Mouse (Mus musculus) hindbrain, embryonic 13.5 days (tissue): ENCODE measurements around the gene Ehbp1. TPM values are rescaled to one million over a fixed set of nuclear protein-coding genes. Genes with fewer than 3 reads are reported as not detected.

ENCODE experiments used
- ATAC-seq: fragments of 200-750 bp; cut with Nextera tagmentation; 2 replicates; pipeline ENCODE4 v1.8.0; 2017; ENCODE audit warnings: moderate TSS enrichment; ENCODE audit not compliant: low FRiP score
- H3K27ac ChIP-seq: fragments of 300-500 bp; sonication (generic); 2 replicates; pipeline ENCODE4 v1.5.1; 2015; ENCODE audit warnings: inconsistent platforms, mild to moderate bottlenecking, moderate library complexity
- H3K27me3 ChIP-seq: fragments of 300-500 bp; sonication (generic); 2 replicates; pipeline ENCODE4 v1.6.1; 2015; ENCODE audit warnings: mild to moderate bottlenecking, inconsistent platforms
- H3K36me3 ChIP-seq: fragments of 300-500 bp; sonication (generic); 2 replicates; pipeline ENCODE4 v1.6.1; 2015; ENCODE audit warnings: mild to moderate bottlenecking, inconsistent platforms
- H3K4me1 ChIP-seq: fragments of 300-500 bp; sonication (generic); replicated peaks from 2 replicates; pipeline ENCODE4 v1.6.1; 2015; ENCODE audit warnings: inconsistent platforms
- H3K4me2 ChIP-seq: fragments of 300-500 bp; sonication (generic); 2 replicates; pipeline ENCODE4 v1.6.1; 2015; ENCODE audit warnings: inconsistent platforms, mild to moderate bottlenecking, moderate library complexity
- H3K4me3 ChIP-seq: fragments of 300-500 bp; sonication (generic); 2 replicates; pipeline ENCODE4 v1.5.1; 2015; ENCODE audit warnings: mild to moderate bottlenecking, inconsistent platforms
- H3K9ac ChIP-seq: fragments of 300-500 bp; sonication (generic); 2 replicates; pipeline ENCODE4 v1.6.1; 2015; ENCODE audit warnings: mild to moderate bottlenecking, inconsistent platforms
- H3K9me3 ChIP-seq: fragments of 300-500 bp; sonication (generic); 2 replicates; pipeline ENCODE4 v1.6.1; 2016; ENCODE audit warnings: inconsistent platforms
- WGBS: fragments of 180-500 bp; shearing (Covaris S2); methylation state at CpG from one replicate; pipeline ENCODE4 v1.1.7; 2015; 5-methylcytosine and 5-hydroxymethylcytosine counted together
- polyA plus RNA-seq: library from polyadenylated mRNA; unstranded; fragments of >200 nt; fragmentation: Nextera tagmentation; extraction: Ambion mirVana; gene quantifications from 2 replicates; pipeline ENCODE4 v1.2.1, GENCODE M21; 2015

The Ehbp1 gene
- polyA plus RNA-seq, 1 experiment from 2014 or later, result 17.5 TPM

DNA sequence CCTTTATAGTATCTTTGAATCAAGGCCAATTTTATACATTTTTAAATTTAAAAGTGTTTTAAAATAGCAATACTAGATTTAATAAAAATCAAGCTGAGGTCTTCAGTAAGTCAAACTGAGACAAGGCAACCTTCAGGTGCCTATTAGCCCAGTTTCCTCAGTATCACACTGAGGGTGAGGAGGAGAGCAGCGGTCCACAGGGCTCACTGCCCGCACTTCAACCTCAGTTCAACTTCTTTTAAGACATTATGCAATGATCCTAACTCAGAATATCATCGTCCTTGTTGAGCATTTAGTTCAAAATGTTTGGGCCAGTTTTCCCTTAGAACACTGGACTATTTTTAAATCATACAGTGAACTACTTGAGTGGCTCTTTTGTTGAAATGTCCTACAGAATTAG lies 70.2 kb downstream of the Ehbp1 start:
- H3K27me3 ChIP-seq, result no peaks in the 10 kb centered on the region
- WGBS, result 96% methylated on average over 3 of the region's 3 CpGs
- no peak overlapping the region for H3K9ac ChIP-seq
- no peak overlapping the region for H3K4me3 ChIP-seq
- no peak overlapping the region for H3K4me2 ChIP-seq
- H3K4me1 ChIP-seq, result 0 out of 2 replicates have a peak, but pooled peaks cover 6% of the 10 kb centered on the region
- H3K27ac ChIP-seq, result no peak overlapping the region
- peaks cover 12% of the 10 kb centered on the region for H3K36me3 ChIP-seq
- no peaks in the 10 kb centered on the region for H3K9me3 ChIP-seq
- ATAC-seq, result no peak

DNA sequence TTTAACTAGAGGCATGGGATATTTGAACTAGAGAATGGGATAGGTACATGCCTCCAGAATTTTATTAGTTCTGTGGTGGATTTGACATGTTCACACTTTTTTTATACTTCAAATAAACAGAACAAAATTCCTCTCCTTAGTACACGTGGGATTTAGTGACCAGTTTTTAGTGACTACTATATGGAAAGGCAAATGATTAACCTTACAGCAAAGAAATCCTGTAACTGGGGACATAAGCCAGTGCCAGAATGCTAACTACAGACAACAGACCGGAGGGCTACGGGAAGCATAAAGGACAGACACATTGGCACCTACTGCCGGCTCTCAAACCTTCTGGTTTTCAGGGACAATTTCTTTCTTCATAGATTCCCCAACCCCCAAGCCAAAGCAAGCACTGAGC lies 72.4 kb downstream of the Ehbp1 start:
- Histone ChIP-seq H3K36me3 (no peaks in the 10 kb centered on the region), H3K9me3 (no peaks in the 10 kb centered on the region), H3K27ac (no peak overlapping the region), H3K4me1 (0 out of 2 replicates have a peak, but pooled peaks cover 3% of the 10 kb centered on the region), H3K27me3 (no peaks in the 10 kb centered on the region), H3K4me3 (no peak overlapping the region), H3K4me2 (no peak overlapping the region), H3K9ac (no peak overlapping the region)
- no peak for ATAC-seq
- WGBS, result 83% methylated on average over 4 of the region's 4 CpGs

DNA sequence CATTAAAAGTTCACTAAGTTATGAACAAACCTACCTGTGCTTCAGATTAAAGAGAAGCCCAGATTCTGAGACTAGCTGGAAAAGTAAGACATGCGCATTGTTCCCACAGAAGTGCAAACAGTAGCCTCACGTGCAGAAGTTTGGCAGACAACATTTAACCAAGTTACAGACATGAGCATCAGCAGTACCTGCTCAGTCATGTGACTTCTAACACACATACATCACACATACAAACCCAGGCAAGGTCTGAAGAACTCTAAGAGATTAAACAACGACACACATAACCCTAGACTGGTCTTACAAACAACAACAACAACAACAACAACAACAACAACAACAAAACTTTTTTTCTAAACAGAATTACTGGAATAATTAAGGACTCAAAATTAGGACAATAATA lies 72.9 kb downstream of the Ehbp1 start:
- no peak overlapping the region for H3K4me3 ChIP-seq
- no peak overlapping the region for H3K9ac ChIP-seq
- ATAC-seq, result no peak
- H3K4me1 ChIP-seq, result 0 out of 2 replicates have a peak, but pooled peaks cover 3% of the 10 kb centered on the region
- H3K9me3 ChIP-seq, result no peaks in the 10 kb centered on the region
- H3K36me3 ChIP-seq, result no peaks in the 10 kb centered on the region
- no peaks in the 10 kb centered on the region for H3K27me3 ChIP-seq
- no peak overlapping the region for H3K4me2 ChIP-seq
- WGBS, result 92% methylated on average over 3 of the region's 3 CpGs
- H3K27ac ChIP-seq, result no peak overlapping the region

DNA sequence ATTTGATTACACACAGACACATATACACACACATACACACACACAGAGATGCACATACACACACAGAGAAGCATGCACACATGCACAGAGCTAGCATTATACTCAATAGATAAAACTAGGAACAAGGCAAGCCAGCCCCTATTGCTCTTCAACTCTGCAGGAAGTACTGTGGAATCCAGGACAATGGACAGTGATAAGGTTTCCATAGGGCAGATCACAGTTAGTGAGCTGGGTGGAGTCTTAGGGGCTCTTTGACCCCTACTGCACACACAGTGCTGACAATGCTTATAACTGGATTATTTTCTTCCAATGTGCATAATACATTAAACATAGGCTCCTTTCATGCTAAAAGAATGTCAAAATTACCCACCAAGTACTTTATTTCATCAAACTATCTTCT lies 75.1 kb downstream of the Ehbp1 start:
- no peaks in the 10 kb centered on the region for H3K9me3 ChIP-seq
- H3K9ac ChIP-seq, result no peak overlapping the region
- H3K4me3 ChIP-seq, result no peak overlapping the region
- 0 out of 2 replicates have a peak, but pooled peaks cover 3% of the 10 kb centered on the region for H3K4me1 ChIP-seq
- no peak overlapping the region for H3K4me2 ChIP-seq
- H3K27ac ChIP-seq, result no peak overlapping the region
- ATAC-seq, result no peak
- no peaks in the 10 kb centered on the region for H3K36me3 ChIP-seq
- H3K27me3 ChIP-seq, result no peaks in the 10 kb centered on the region

DNA sequence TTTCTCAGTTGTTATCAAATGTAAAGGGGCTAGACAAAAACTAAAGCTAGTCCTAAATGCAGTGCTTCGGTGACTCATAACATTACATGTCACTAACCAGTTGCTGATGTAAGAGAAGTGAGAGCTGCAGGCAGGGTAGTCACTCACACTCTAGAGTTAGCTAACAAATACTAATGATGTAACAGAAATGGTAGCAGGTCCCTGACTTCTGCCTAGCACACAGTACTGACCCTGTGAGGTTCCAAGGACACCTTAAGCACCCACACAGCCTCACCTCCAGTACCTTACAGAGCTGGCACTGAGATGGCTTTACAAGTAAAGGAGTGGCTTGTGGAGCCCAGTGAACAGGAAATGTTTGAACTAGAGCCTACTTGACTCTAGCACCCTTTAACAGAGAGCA lies 86.7 kb downstream of the Ehbp1 start:
- H3K4me2 ChIP-seq, result no peak overlapping the region
- H3K27me3 ChIP-seq, result no peaks in the 10 kb centered on the region
- no peak overlapping the region for H3K4me3 ChIP-seq
- H3K36me3 ChIP-seq, result no peaks in the 10 kb centered on the region
- H3K9me3 ChIP-seq, result no peaks in the 10 kb centered on the region
- H3K9ac ChIP-seq, result no peak overlapping the region
- WGBS, result 100% methylated on average over 1 of the region's 1 CpGs
- H3K4me1 ChIP-seq, result 0 out of 2 replicates have a peak, but pooled peaks cover 2% of the 10 kb centered on the region
- no peak overlapping the region for H3K27ac ChIP-seq
- no peak for ATAC-seq

DNA sequence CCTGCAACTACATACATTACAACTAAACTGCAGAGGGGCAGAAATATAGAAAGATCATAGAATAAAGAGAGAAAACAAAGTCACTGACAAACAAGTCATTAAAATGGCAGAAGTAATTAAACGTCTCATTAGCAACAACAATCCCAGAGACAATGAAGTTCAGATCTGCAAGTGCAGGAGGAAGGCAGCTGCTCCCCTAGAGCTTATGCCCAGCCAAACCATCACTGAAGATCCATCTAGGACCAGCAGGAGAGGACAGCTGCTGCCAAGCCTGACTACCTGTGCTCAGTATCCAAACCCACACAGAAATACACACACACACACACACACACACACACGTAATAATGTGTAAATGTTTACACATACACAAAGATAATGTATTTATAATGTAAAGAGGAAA lies 92.7 kb downstream of the Ehbp1 start:
- H3K27ac ChIP-seq, result no peak overlapping the region
- no peak overlapping the region for H3K9ac ChIP-seq
- WGBS, result 79% methylated on average over 2 of the region's 2 CpGs
- no peaks in the 10 kb centered on the region for H3K9me3 ChIP-seq
- no peak overlapping the region for H3K4me3 ChIP-seq
- no peaks in the 10 kb centered on the region for H3K27me3 ChIP-seq
- H3K4me1 ChIP-seq, result 0 out of 2 replicates have a peak, but pooled peaks cover 3% of the 10 kb centered on the region
- no peak for ATAC-seq
- H3K4me2 ChIP-seq, result no peak overlapping the region
- no peaks in the 10 kb centered on the region; the same call in 1 of the 2 replicates for H3K36me3 ChIP-seq

DNA sequence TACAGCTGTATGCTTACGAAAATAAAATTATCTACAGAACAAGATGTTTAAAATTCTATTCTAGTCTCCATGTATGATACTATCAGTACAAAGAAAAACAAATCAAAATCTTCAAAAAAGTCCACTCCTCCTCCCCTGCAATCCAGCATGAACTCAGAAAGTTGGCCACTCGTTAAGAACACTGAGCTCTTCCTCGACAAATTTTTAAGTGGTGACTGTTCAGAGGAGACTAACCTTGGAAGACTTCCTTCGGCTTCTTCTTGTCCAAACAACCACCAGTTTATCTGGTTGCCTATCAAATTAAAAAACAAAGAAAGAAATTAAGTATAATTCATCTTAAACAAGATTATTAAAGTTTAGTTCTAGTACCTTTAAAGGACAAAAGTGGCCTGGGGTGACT lies 94.4 kb downstream of the Ehbp1 start:
- ATAC-seq, result no peak
- no peaks in the 10 kb centered on the region for H3K27me3 ChIP-seq
- no peak overlapping the region for H3K4me2 ChIP-seq
- H3K36me3 ChIP-seq, result no peaks in the 10 kb centered on the region; the same call in 1 of the 2 replicates
- no peak overlapping the region for H3K27ac ChIP-seq
- H3K4me1 ChIP-seq, result 0 out of 2 replicates have a peak, but pooled peaks cover 3% of the 10 kb centered on the region
- H3K9ac ChIP-seq, result no peak overlapping the region
- 90% methylated on average over 4 of the region's 4 CpGs for WGBS
- H3K9me3 ChIP-seq, result no peaks in the 10 kb centered on the region
- H3K4me3 ChIP-seq, result no peak overlapping the region

DNA sequence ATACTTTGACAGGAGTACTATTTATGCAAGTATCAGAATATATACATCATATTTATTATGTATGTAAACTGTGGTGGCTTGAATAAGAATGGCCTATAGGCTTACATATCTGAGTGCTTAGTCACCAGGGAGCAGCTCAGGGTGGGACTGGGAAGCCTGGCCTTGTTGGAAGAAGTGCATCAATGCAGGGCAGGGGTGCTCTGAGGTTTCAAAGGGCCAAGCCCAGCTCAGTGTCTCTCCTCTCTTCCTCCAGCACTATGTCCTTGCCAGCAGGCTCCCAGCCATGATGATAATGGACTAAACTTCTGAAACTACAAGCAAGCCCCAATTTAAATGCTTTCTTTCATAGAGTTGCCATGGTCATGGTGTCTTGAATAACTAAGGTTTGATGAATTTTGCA lies 95.0 kb downstream of the Ehbp1 start:
- H3K4me3 ChIP-seq, result no peak overlapping the region
- no peak overlapping the region for H3K27ac ChIP-seq
- H3K36me3 ChIP-seq, result no peaks in the 10 kb centered on the region; the same call in 1 of the 2 replicates
- no peak overlapping the region for H3K4me2 ChIP-seq
- ATAC-seq, result no peak
- 0 out of 2 replicates have a peak, but pooled peaks cover 3% of the 10 kb centered on the region for H3K4me1 ChIP-seq
- no peaks in the 10 kb centered on the region for H3K9me3 ChIP-seq
- H3K27me3 ChIP-seq, result no peaks in the 10 kb centered on the region
- no peak overlapping the region for H3K9ac ChIP-seq

DNA sequence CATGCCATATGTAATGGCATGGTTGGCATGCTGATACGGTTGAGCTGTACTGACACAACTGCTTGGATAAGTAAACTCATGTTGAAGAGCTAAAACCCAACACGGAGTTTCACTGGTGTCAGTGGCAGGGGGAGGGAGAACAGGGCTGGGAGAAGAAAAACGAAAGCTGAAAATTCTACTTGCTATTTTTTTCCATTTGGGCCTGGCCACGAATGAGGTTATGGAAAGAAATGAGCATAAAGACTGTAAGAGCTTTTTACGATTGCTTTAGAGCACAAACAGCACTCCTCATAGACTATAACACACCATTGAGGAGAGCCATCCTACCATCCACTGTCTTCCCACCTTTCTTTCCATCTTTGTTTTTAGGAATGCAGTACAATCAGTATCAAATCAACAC lies 106.5 kb downstream of the Ehbp1 start:
- 95% methylated on average over 5 of the region's 5 CpGs for WGBS
- ATAC-seq, result no peak
- peaks cover 8% of the 10 kb centered on the region for H3K36me3 ChIP-seq
- no peaks in the 10 kb centered on the region for H3K9me3 ChIP-seq
- H3K27ac ChIP-seq, result no peak overlapping the region
- H3K4me3 ChIP-seq, result no peak overlapping the region
- no peaks in the 10 kb centered on the region for H3K27me3 ChIP-seq
- no peaks in the 10 kb centered on the region for H3K4me1 ChIP-seq
- H3K4me2 ChIP-seq, result no peak overlapping the region
- H3K9ac ChIP-seq, result no peak overlapping the region

DNA sequence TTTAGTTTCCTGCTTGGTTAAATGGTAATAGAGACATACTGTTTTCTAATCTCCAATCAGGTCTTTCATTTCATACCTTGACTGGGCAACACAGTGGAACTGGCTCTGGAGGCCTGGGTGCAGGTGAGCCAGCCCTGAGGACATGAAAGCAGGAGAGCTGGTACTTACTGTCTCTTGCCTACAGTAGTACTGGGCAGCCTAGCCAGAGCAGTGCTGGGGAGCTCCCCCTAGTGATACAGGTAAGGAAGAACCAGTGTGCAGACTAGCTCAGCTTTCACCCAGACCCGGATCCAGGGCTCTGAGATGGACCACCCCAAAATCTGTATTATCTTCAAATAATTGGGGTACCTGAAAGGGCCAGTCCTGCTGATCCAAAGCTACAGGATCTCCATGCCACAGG lies 107.4 kb downstream of the Ehbp1 start:
- WGBS, result 70% methylated on average over 1 of the region's 1 CpGs
- ATAC-seq, result no peak

DNA sequence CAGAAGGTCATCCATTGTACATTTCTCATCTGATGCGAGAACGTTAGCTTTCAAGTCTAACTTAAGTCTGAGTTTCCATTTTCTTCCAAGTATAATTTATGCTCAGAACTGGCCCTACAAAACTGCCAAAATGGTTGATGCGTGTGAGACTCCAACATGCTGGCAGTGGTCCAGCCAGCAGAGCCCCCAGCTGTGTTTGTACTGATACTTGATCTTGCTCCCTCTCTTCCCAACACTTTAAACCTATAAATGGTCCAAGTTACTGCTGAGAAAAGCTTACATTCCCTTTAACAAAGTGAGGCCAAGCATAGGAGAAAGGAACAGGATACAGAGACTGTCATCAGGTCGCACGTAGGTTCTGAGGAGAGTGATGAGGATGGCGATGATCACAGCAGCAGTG lies 111.2 kb downstream of the Ehbp1 start:
- 84% methylated on average over 6 of the region's 6 CpGs for WGBS
- Histone ChIP-seq H3K27me3 (no peaks in the 10 kb centered on the region), H3K9me3 (no peaks in the 10 kb centered on the region), H3K36me3 (peaks cover 2% of the 10 kb centered on the region; the same call in 1 of the 2 replicates), H3K4me1 (no peaks in the 10 kb centered on the region), H3K4me2 (no peak overlapping the region), H3K4me3 (no peak overlapping the region), H3K27ac (no peak overlapping the region), H3K9ac (no peak overlapping the region)
- ATAC-seq, result no peak

More for the DNA sequence above, 107.4 kb downstream of the Ehbp1 start:
- H3K4me1 ChIP-seq, result no peaks in the 10 kb centered on the region
- H3K27ac ChIP-seq, result no peak overlapping the region
- H3K36me3 ChIP-seq, result peaks cover 8% of the 10 kb centered on the region
- H3K4me2 ChIP-seq, result no peak overlapping the region
- no peak overlapping the region for H3K9ac ChIP-seq
- H3K27me3 ChIP-seq, result no peaks in the 10 kb centered on the region
- H3K9me3 ChIP-seq, result no peaks in the 10 kb centered on the region
- no peak overlapping the region for H3K4me3 ChIP-seq

DNA sequence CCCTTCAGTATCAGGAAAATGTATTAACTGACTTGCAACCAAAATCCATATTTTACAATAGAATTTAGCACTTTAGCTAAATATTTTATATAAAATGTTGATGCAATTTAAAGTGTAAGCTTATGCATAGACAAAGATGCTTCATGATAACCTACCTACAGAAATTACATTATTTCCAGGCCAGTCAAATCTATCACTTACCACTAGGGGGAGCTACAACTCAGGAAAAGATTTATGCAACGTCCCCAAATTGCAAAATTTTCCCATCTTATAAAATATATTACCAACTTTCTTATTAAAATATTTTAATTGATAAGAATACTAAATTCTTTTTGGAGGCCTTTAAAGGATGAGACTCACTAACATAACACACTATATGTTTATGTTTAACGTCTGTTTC lies 116.5 kb downstream of the Ehbp1 start:
- no peaks in the 10 kb centered on the region for H3K4me1 ChIP-seq
- no peaks in the 10 kb centered on the region for H3K27me3 ChIP-seq
- H3K4me2 ChIP-seq, result no peak overlapping the region
- H3K27ac ChIP-seq, result no peak overlapping the region
- peaks cover 2% of the 10 kb centered on the region; the same call in 1 of the 2 replicates for H3K36me3 ChIP-seq
- H3K9me3 ChIP-seq, result no peaks in the 10 kb centered on the region
- no peak for ATAC-seq
- H3K9ac ChIP-seq, result no peak overlapping the region
- no peak overlapping the region for H3K4me3 ChIP-seq
- WGBS, result 53% methylated on average over 2 of the region's 2 CpGs

DNA sequence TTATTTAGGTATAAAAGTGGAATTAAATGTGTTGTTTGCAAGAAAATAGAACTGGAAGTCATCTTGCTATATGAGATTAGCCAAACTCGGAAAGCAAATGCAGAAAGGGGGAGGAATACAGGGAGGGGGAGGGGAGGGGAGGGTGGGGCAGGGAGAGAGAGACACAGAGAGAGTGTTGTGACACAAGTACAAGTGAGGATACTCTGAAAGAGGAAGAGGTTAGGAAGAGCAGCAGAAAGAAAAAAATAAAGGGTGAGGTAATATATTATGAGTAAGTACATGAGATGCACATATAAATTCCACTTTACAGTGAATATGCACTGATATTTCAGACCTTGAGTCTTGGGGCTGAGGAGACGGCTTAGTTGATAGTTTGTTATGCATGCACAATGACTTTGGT lies 123.9 kb downstream of the Ehbp1 start:
- Histone ChIP-seq H3K9ac (no peak overlapping the region), H3K4me3 (no peak overlapping the region), H3K27ac (no peak overlapping the region), H3K4me1 (no peaks in the 10 kb centered on the region), H3K27me3 (no peaks in the 10 kb centered on the region), H3K36me3 (no peaks in the 10 kb centered on the region), H3K4me2 (no peak overlapping the region), H3K9me3 (no peaks in the 10 kb centered on the region)
- no peak for ATAC-seq
- WGBS, result 69% methylated on average over 2 of the region's 2 CpGs
